Mouse (Mus musculus) liver, embryonic 14.5 days (tissue): Measurements from ENCODE around the gene Brsk1. TPM values are rescaled to one million over a fixed set of nuclear protein-coding genes. Genes with fewer than 3 reads are reported as not detected.
A peak's percentile ranks its signal among the peaks of the same experiment; 100 is the strongest.

Experiments used
- ATAC-seq: fragments of 200-750 bp; cut with Nextera tagmentation; 2 replicates; pipeline ENCODE4 v1.8.0; 2017; ENCODE audit warnings: moderate number of reproducible peaks, mild to moderate bottlenecking, moderate library complexity; ENCODE audit not compliant: insufficient read depth
- DNase-seq, 3 experiments: peaks; one replicate each; pipeline ENCODE4 v3.0.0-alpha.2; 2012 to 2013; ENCODE audit warnings: low read depth in 3 of 3, low spot score in 3 of 3
- H3K27ac ChIP-seq: fragments of 300-500 bp; sonication (generic); 2 replicates; pipeline ENCODE4 v1.5.1; 2014; ENCODE audit warnings: moderate library complexity, mild to moderate bottlenecking, control low read depth, inconsistent platforms
- H3K27me3 ChIP-seq: fragments of 300-500 bp; sonication (generic); 2 replicates; pipeline ENCODE4 v1.6.1; 2014; ENCODE audit warnings: mild to moderate bottlenecking, low read length, moderate library complexity; ENCODE audit not compliant: control insufficient read depth, insufficient read depth
- H3K36me3 ChIP-seq: fragments of 300-500 bp; sonication (generic); replicated peaks from 2 replicates; pipeline ENCODE4 v1.6.1; 2014; ENCODE audit warnings: low read depth; ENCODE audit not compliant: control insufficient read depth, insufficient read depth
- H3K4me1 ChIP-seq, 2 experiments: fragments of 200-500 bp in 1 of 2; fragments of 300-500 bp in 1 of 2; sonication (generic) in 1 of 2; replicated peaks; 2 replicates each; pipeline ENCODE4 v1.6.1; 2012 to 2014; ENCODE audit warnings: antibody characterized with exemption in 1 of 2, inconsistent platforms in 1 of 2, low read length in 1 of 2; ENCODE audit not compliant: control insufficient read depth in 2 of 2, insufficient read depth in 2 of 2
- H3K4me2 ChIP-seq: fragments of 300-500 bp; sonication (generic); 2 replicates; pipeline ENCODE4 v1.6.1; 2014; ENCODE audit warnings: low read depth, mild to moderate bottlenecking, control low read depth, moderate library complexity
- H3K4me3 ChIP-seq, 2 experiments: fragments of 200-500 bp in 1 of 2; fragments of 300-500 bp in 1 of 2; sonication (generic) in 1 of 2; 2 replicates each; pipeline ENCODE4 v1.5.1; 2012 to 2014; ENCODE audit warnings: low read depth in 2 of 2, low read length in 2 of 2, mild to moderate bottlenecking in 2 of 2, control low read depth in 1 of 2, inconsistent platforms in 1 of 2, moderate library complexity in 1 of 2; ENCODE audit not compliant: insufficient read depth in 1 of 2
- H3K9ac ChIP-seq: fragments of 300-500 bp; sonication (generic); replicated peaks from 2 replicates; pipeline ENCODE4 v1.6.1; 2014; ENCODE audit warnings: mild to moderate bottlenecking, control low read depth, moderate library complexity
- H3K9me3 ChIP-seq: fragments of 300-500 bp; sonication (generic); 2 replicates; pipeline ENCODE4 v1.6.1; 2016; ENCODE audit warnings: low read length, mixed read lengths; ENCODE audit not compliant: control insufficient read depth
- CTCF ChIP-seq: IDR thresholded peaks from 2 replicates; pipeline ENCODE4 v1.5.1; 2016; ENCODE audit warnings: antibody characterized with exemption, low read depth, control low read depth
- EP300 ChIP-seq: IDR thresholded peaks from 2 replicates; pipeline ENCODE4 v1.6.1; 2016; ENCODE audit warnings: antibody characterized with exemption, low read depth
- WGBS: fragments of 180-500 bp; shearing (Covaris S2); extraction: QIAGEN DNeasy Blood & Tissue Kit; methylation state at CpG from one replicate; pipeline ENCODE4 v1.1.7; 2014; ENCODE audit not compliant: insufficient replicate concordance; 5-methylcytosine and 5-hydroxymethylcytosine counted together
- polyA plus RNA-seq, 2 experiments: library from polyadenylated mRNA; depleted of rRNA in 1 of 2; stranded (reverse) in 1 of 2; unstranded in 1 of 2; fragments of >200 nt; fragmentation: Nextera tagmentation in 1 of 2; extraction: Ambion mirVana in 1 of 2; gene quantifications; 2 replicates each; pipeline versions ENCODE4 v1.2.1 to v1.2.3; 2012 to 2014

The Brsk1 gene
- polyA plus RNA-seq, 2 experiments = 0.39 TPM; not detected in 1

GRCm38 (mm10) chr7:4670655-4671255, 19.6 kb upstream of the Brsk1 start:
- Histone ChIP-seq H3K4me1 (peaks cover 29 to 34% of the 10 kb centered on the region in 2 experiments), H3K36me3 (peaks cover 3% of the 10 kb centered on the region; the same call in 1 of the 2 replicates), H3K27me3 (no peaks in the 10 kb centered on the region), H3K9me3 (no peaks in the 10 kb centered on the region), H3K4me2 (peak overlapping the region; percentile 61), H3K4me3 (peak overlapping the region in 1 of 2 experiments; percentile 13; a peak in 1 of 4 replicates), H3K27ac (peak overlapping the region; percentile 86), H3K9ac (peak overlapping the region; percentile 38)
- ATAC-seq (peak; percentile 98), DNase-seq (peak; percentile 82 to 87 (median 82))
- TF ChIP-seq CTCF (no peak), EP300 (peak; percentile 94)
- WGBS = 21% methylated on average over 8 of the region's 8 CpGs

- TF ChIP-seq CTCF (no peak), EP300 (no peak)
- no peak for ATAC-seq
- peaks cover 29 to 34% of the 10 kb centered on the region in 2 experiments for H3K4me1 ChIP-seq
- no peaks in the 10 kb centered on the region for H3K27me3 ChIP-seq
- H3K36me3 ChIP-seq = peaks cover 2% of the 10 kb centered on the region; the same call in 1 of the 2 replicates
- DNase-seq = no peak
- H3K9ac ChIP-seq = no peak overlapping the region
- H3K4me3 ChIP-seq = no peak overlapping the region
- no peak overlapping the region; the same call in 1 of the 2 replicates for H3K27ac ChIP-seq
- H3K9me3 ChIP-seq = no peaks in the 10 kb centered on the region
- WGBS = 66% methylated on average over 4 of the region's 4 CpGs
- H3K4me2 ChIP-seq = no peak overlapping the region
Measured at GRCm38 (mm10) chr7:4671956-4672355, 18.4 kb upstream of the Brsk1 start.

GRCm38 (mm10) chr7:4674114-4674731, 16.2 kb upstream of the Brsk1 start:
- Histone ChIP-seq H3K27ac (no peak overlapping the region), H3K9me3 (no peaks in the 10 kb centered on the region), H3K4me1 (peaks cover 29 to 32% of the 10 kb centered on the region in 2 experiments), H3K4me3 (no peak overlapping the region), H3K9ac (no peak overlapping the region), H3K4me2 (no peak overlapping the region), H3K27me3 (no peaks in the 10 kb centered on the region), H3K36me3 (peaks cover 5% of the 10 kb centered on the region)
- WGBS = 79% methylated on average over 12 of the region's 12 CpGs
- ATAC-seq (no peak), DNase-seq (no peak)
- TF ChIP-seq EP300 (no peak), CTCF (no peak)

DNA sequence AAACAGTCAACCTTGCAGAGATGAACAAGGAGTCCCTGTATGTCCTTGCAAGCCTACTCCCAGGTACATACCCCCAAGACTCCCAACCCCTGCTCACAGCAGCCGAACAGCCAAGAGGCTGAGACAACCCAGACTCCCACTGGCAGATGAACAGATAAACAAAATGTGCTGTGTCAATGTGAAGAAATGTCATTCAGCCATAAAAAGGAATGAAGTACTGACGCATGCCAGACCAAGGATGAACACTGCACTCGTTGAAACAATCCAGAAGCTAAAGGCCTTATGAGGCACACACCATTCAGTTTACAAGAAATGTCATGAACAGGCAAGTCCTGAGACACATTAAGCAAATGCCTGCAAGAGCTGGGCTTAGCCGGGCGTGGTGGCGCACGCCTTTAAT, 15.2 kb upstream of the Brsk1 start:
- Histone ChIP-seq H3K9me3 (no peaks in the 10 kb centered on the region), H3K4me2 (no peak overlapping the region), H3K27ac (no peak overlapping the region), H3K27me3 (no peaks in the 10 kb centered on the region), H3K9ac (no peak overlapping the region), H3K36me3 (peaks cover 5% of the 10 kb centered on the region), H3K4me3 (no peak overlapping the region), H3K4me1 (peaks cover 23 to 26% of the 10 kb centered on the region in 2 experiments)
- ATAC-seq = no peak
- 76% methylated on average over 7 of the region's 7 CpGs for WGBS
- TF ChIP-seq CTCF (no peak), EP300 (no peak)
- DNase-seq = no peak

DNA sequence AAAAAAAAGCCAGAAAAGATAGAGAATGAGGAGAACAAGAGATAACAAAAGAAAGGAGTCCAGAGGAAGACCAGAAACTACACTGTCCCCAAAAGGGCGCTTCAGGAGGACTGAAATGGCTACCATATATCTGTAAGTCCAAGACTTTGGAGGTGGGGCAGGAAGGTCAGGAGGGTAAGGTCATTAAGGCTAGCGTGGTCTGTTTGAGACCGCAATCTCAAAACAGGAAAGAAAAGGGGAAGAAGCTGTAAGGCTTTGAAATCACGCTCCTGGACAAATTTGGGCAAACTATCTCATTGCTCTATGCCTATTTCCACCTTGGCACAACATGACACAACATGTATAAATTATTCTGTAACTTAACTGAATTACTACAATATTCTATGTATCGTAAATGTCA, 7.1 kb upstream of the Brsk1 start:
- Histone ChIP-seq H3K9me3 (no peaks in the 10 kb centered on the region), H3K4me3 (no peak overlapping the region), H3K4me2 (no peak overlapping the region; the same call in 1 of the 2 replicates), H3K9ac (no peak overlapping the region), H3K27me3 (no peaks in the 10 kb centered on the region), H3K27ac (no peak overlapping the region), H3K4me1 (peaks cover 11 to 16% of the 10 kb centered on the region in 2 experiments), H3K36me3 (peaks cover 4% of the 10 kb centered on the region)
- TF ChIP-seq EP300 (no peak), CTCF (no peak)
- ATAC-seq (no peak), DNase-seq (no peak)
- 51% methylated on average over 5 of the region's 5 CpGs for WGBS
